Mouse (Mus musculus): ENCODE data around the gene Adamtsl5. TPM values are rescaled to one million over a fixed set of nuclear protein-coding genes. Genes with fewer than 3 reads are reported as not detected.

The Adamtsl5 gene
- polyA plus RNA-seq, 1 experiment from 2014 or later, result 11.6 TPM

GRCm38 (mm10) chr10:80385811-80386734 is 37.9 kb upstream of the Adamtsl5 start:
- Histone ChIP-seq H3K9me3 (replicated peaks) (no peaks in the 10 kb centered on the region), H3K27ac (replicated peaks) (peak overlapping the region; percentile 83), H3K9ac (peak overlapping the region; percentile 74), H3K36me3 (peaks cover 35% of the 10 kb centered on the region), H3K27me3 (no peaks in the 10 kb centered on the region), H3K4me3 (replicated peaks) (peak overlapping the region; percentile 67), H3K4me1 (peaks cover 44% of the 10 kb centered on the region), H3K4me2 (replicated peaks) (peak overlapping the region; percentile 85)
- peak; percentile 44; the same call in 1 of the 2 replicates for ATAC-seq (ENCODE audit: insufficient number of reproducible peaks, low FRiP score, low TSS enrichment, low read depth)
- WGBS, result under 1% methylated on average over 34 of the region's 34 CpGs

GRCm38 (mm10) chr10:80385310-80385709 is 37.1 kb upstream of the Adamtsl5 start:
- Histone ChIP-seq H3K9me3 (replicated peaks) (no peaks in the 10 kb centered on the region), H3K36me3 (peaks cover 34% of the 10 kb centered on the region), H3K9ac (peak overlapping the region; percentile 74), H3K27me3 (no peaks in the 10 kb centered on the region), H3K27ac (replicated peaks) (peak overlapping the region; percentile 83), H3K4me1 (peaks cover 44% of the 10 kb centered on the region), H3K4me2 (replicated peaks) (peak overlapping the region; percentile 85), H3K4me3 (replicated peaks) (peak overlapping the region; percentile 67)
- 10% methylated on average over 7 of the region's 7 CpGs for WGBS
- ATAC-seq (ENCODE audit: insufficient number of reproducible peaks, low FRiP score, low TSS enrichment, low read depth), result no peak

GRCm38 (mm10) chr10:80384709-80385108 is 36.5 kb upstream of the Adamtsl5 start:
- Histone ChIP-seq H3K27ac (replicated peaks) (no peak overlapping the region), H3K4me2 (replicated peaks) (peak overlapping the region; percentile 85), H3K36me3 (peaks cover 33% of the 10 kb centered on the region), H3K9me3 (replicated peaks) (no peaks in the 10 kb centered on the region), H3K4me1 (peaks cover 44% of the 10 kb centered on the region), H3K4me3 (replicated peaks) (peak overlapping the region; percentile 67), H3K9ac (no peak overlapping the region; the same call in 1 of the 2 replicates), H3K27me3 (no peaks in the 10 kb centered on the region)
- ATAC-seq (ENCODE audit: insufficient number of reproducible peaks, low FRiP score, low TSS enrichment, low read depth), result no peak
- 78% methylated on average over 7 of the region's 7 CpGs for WGBS

- peaks cover 33% of the 10 kb centered on the region for H3K36me3 ChIP-seq
- H3K27ac ChIP-seq (replicated peaks), result no peak overlapping the region
- H3K4me2 ChIP-seq (replicated peaks), result peak overlapping the region; percentile 85
- H3K9ac ChIP-seq, result no peak overlapping the region
- peak overlapping the region; percentile 67 for H3K4me3 ChIP-seq (replicated peaks)
- WGBS, result 86% methylated on average over 4 of the region's 4 CpGs
- H3K27me3 ChIP-seq, result no peaks in the 10 kb centered on the region
- H3K4me1 ChIP-seq, result peaks cover 44% of the 10 kb centered on the region
- no peak for ATAC-seq (ENCODE audit: insufficient number of reproducible peaks, low FRiP score, low TSS enrichment, low read depth)
- H3K9me3 ChIP-seq (replicated peaks), result no peaks in the 10 kb centered on the region
Measured at GRCm38 (mm10) chr10:80384115-80384639, 36.0 kb upstream of the Adamtsl5 start.

- ATAC-seq (ENCODE audit: insufficient number of reproducible peaks, low FRiP score, low TSS enrichment, low read depth), result no peak
- Histone ChIP-seq H3K4me1 (peaks cover 39% of the 10 kb centered on the region), H3K4me2 (replicated peaks) (no peak overlapping the region), H3K9me3 (replicated peaks) (no peaks in the 10 kb centered on the region), H3K4me3 (replicated peaks) (no peak overlapping the region), H3K27ac (replicated peaks) (no peak overlapping the region), H3K27me3 (no peaks in the 10 kb centered on the region), H3K36me3 (peaks cover 33% of the 10 kb centered on the region), H3K9ac (no peak overlapping the region)
- 61% methylated on average over 4 of the region's 4 CpGs for WGBS
Measured at GRCm38 (mm10) chr10:80383431-80383830, 35.2 kb upstream of the Adamtsl5 start.

- Histone ChIP-seq H3K4me3 (replicated peaks) (no peak overlapping the region), H3K9ac (no peak overlapping the region), H3K27me3 (no peaks in the 10 kb centered on the region), H3K4me1 (peaks cover 32% of the 10 kb centered on the region), H3K27ac (replicated peaks) (no peak overlapping the region), H3K36me3 (peaks cover 33% of the 10 kb centered on the region), H3K4me2 (replicated peaks) (no peak overlapping the region), H3K9me3 (replicated peaks) (no peaks in the 10 kb centered on the region)
- ATAC-seq (ENCODE audit: insufficient number of reproducible peaks, low FRiP score, low TSS enrichment, low read depth), result no peak
- 80% methylated on average over 7 of the region's 7 CpGs for WGBS
Measured at GRCm38 (mm10) chr10:80382641-80383365, 34.6 kb upstream of the Adamtsl5 start.

- H3K9me3 ChIP-seq (replicated peaks), result no peaks in the 10 kb centered on the region
- H3K4me2 ChIP-seq (replicated peaks), result no peak overlapping the region
- no peak overlapping the region for H3K9ac ChIP-seq
- H3K36me3 ChIP-seq, result peaks cover 27% of the 10 kb centered on the region
- WGBS, result 54% methylated on average over 10 of the region's 10 CpGs
- H3K27ac ChIP-seq (replicated peaks), result no peak overlapping the region
- no peak for ATAC-seq (ENCODE audit: insufficient number of reproducible peaks, low FRiP score, low TSS enrichment, low read depth)
- no peaks in the 10 kb centered on the region for H3K4me1 ChIP-seq
- H3K4me3 ChIP-seq (replicated peaks), result no peak overlapping the region
- H3K27me3 ChIP-seq, result no peaks in the 10 kb centered on the region
Measured at GRCm38 (mm10) chr10:80377716-80378115, 29.5 kb upstream of the Adamtsl5 start.

GRCm38 (mm10) chr10:80376160-80376559 is 27.9 kb upstream of the Adamtsl5 start:
- Histone ChIP-seq H3K4me3 (replicated peaks) (no peak overlapping the region), H3K36me3 (peaks cover 12% of the 10 kb centered on the region), H3K9ac (no peak overlapping the region), H3K4me1 (peaks cover 12% of the 10 kb centered on the region; the same call in 1 of the 2 replicates), H3K4me2 (replicated peaks) (no peak overlapping the region), H3K27ac (replicated peaks) (no peak overlapping the region), H3K27me3 (no peaks in the 10 kb centered on the region), H3K9me3 (replicated peaks) (no peaks in the 10 kb centered on the region)
- 3% methylated on average over 7 of the region's 7 CpGs for WGBS
- no peak for ATAC-seq (ENCODE audit: insufficient number of reproducible peaks, low FRiP score, low TSS enrichment, low read depth)

- H3K4me3 ChIP-seq (replicated peaks), result no peak overlapping the region
- no peaks in the 10 kb centered on the region for H3K36me3 ChIP-seq
- H3K27ac ChIP-seq (replicated peaks), result no peak overlapping the region
- no peaks in the 10 kb centered on the region for H3K9me3 ChIP-seq (replicated peaks)
- H3K27me3 ChIP-seq, result no peaks in the 10 kb centered on the region
- ATAC-seq (ENCODE audit: insufficient number of reproducible peaks, low FRiP score, low TSS enrichment, low read depth), result no peak
- H3K4me1 ChIP-seq, result peaks cover 12% of the 10 kb centered on the region; the same call in 1 of the 2 replicates
- H3K4me2 ChIP-seq (replicated peaks), result no peak overlapping the region
- 18% methylated on average over 6 of the region's 6 CpGs for WGBS
- H3K9ac ChIP-seq, result no peak overlapping the region
Measured at GRCm38 (mm10) chr10:80374063-80374462, 25.9 kb upstream of the Adamtsl5 start.

- Histone ChIP-seq H3K27ac (replicated peaks) (peak overlapping the region; percentile 60; the same call in 1 of the 2 replicates), H3K4me1 (peaks cover 12% of the 10 kb centered on the region; the same call in 1 of the 2 replicates), H3K36me3 (no peaks in the 10 kb centered on the region), H3K9me3 (replicated peaks) (no peaks in the 10 kb centered on the region), H3K9ac (no peak overlapping the region), H3K27me3 (no peaks in the 10 kb centered on the region), H3K4me2 (replicated peaks) (no peak overlapping the region), H3K4me3 (replicated peaks) (no peak overlapping the region)
- 75% methylated on average over 6 of the region's 6 CpGs for WGBS
- no peak for ATAC-seq (ENCODE audit: insufficient number of reproducible peaks, low FRiP score, low TSS enrichment, low read depth)
Measured at GRCm38 (mm10) chr10:80372706-80373105, 24.5 kb upstream of the Adamtsl5 start.

- Histone ChIP-seq H3K9me3 (replicated peaks) (no peaks in the 10 kb centered on the region), H3K4me2 (replicated peaks) (peak overlapping the region; percentile 35), H3K4me3 (replicated peaks) (peak overlapping the region; percentile 35), H3K27ac (replicated peaks) (peak overlapping the region; percentile 60), H3K36me3 (no peaks in the 10 kb centered on the region), H3K4me1 (peaks cover 12% of the 10 kb centered on the region; the same call in 1 of the 2 replicates), H3K27me3 (peaks cover 4% of the 10 kb centered on the region; the same call in 1 of the 2 replicates), H3K9ac (no peak overlapping the region)
- WGBS, result 51% methylated on average over 9 of the region's 9 CpGs
- no peak for ATAC-seq (ENCODE audit: insufficient number of reproducible peaks, low FRiP score, low TSS enrichment, low read depth)
Measured at GRCm38 (mm10) chr10:80371983-80372382, 23.8 kb upstream of the Adamtsl5 start.

All from embryonic facial prominence, embryonic 15.5 days (tissue).